In the genomic region with DNA sequence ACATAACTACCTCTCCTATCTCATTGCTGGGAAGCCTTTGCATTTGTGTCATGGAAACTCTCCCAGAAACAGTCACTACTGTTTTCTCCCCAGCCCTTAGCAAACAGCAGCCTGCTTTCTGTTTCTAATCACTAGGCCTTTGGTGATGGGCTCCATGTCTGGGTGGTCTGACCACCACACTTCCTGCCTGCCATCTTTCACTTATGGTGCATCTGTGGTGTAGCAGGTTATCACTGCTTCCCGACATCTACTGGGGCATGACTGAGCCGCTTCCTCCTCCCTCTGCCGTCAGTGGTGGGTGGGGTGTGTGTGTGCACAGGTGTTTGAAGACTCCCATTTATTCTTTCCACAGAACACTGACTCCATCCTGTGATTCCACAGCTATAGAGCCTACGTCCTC, we compare ENCODE assay signal across 15 mouse cellular contexts.
DNase-seq lines count a peak whose midpoint lies in the region; ATAC-seq and TF ChIP-seq lines count a peak whose summit lies in the region.
"Had no signal": no experiment of that assay in that cellular context is flagged by ENCODE, and none has a peak within 500 bp of the region (broad histone marks: within the 10 kb centered on the region; RNA-seq: fewer than 3 reads in every experiment).

No protein-coding gene starts in this region.

- no peak for TF ChIP-seq CTCF in lung, postnatal 0 days (IDR thresholded peaks at IDR 0.05)
- no peak for TF ChIP-seq CTCF in bone marrow, adult 2 months (IDR thresholded peaks at IDR 0.05; ENCODE audit: control insufficient read depth, insufficient read depth, low read length)

- H3K27ac ChIP-seq in lung, postnatal 0 days (ENCODE audit: low read length) = peak overlapping the region; percentile 22; the same call in 1 of the 2 replicates
- peak overlapping the region; percentile 65 for H3K27ac ChIP-seq in bone marrow, adult 2 months (ENCODE audit: control insufficient read depth, insufficient read depth, low read depth, low read length, poor library complexity)
- H3K27ac ChIP-seq: forebrain, embryonic 13.5 days; hindbrain, embryonic 13.5 days; liver, embryonic 14.5 days; midbrain, embryonic 12.5 days; neural tube, embryonic 13.5 days had no signal

- no peak overlapping the region for H3K4me3 ChIP-seq in lung, postnatal 0 days (ENCODE audit: low read depth, low read length)
- H3K4me3 ChIP-seq in bone marrow, adult 2 months (replicated peaks; ENCODE audit: control insufficient read depth, low read depth, low read length) = no peak overlapping the region
- H3K4me3 ChIP-seq: forebrain, embryonic 13.5 days; hindbrain, embryonic 13.5 days; midbrain, embryonic 12.5 days; neural tube, embryonic 13.5 days had no signal

- no peak for TF ChIP-seq POLR2A in bone marrow, adult 2 months (IDR thresholded peaks at IDR 0.05; ENCODE audit: borderline replicate concordance, control insufficient read depth, low read depth, low read length)

- 65% methylated on average over 4 of the region's 4 CpGs for WGBS in lung, postnatal 0 days
- WGBS in bone marrow, adult 2 months = 27% methylated on average over 4 of the region's 4 CpGs

- DNase-seq in lung, postnatal 0 days (ENCODE audit: low spot score) = no peak
- DNase-seq in lung, postnatal 14 days = no peak
- DNase-seq in naive thymus-derived CD4-positive, alpha-beta T cell, adult 2 months (ENCODE audit: low read depth) = peak; percentile 90
- peak; percentile 82 for DNase-seq in thymus, postnatal 14 days
- no peak for DNase-seq in right cerebral cortex, postnatal 10 days (ENCODE audit: low spot score in 2 of 2)
- no peak for DNase-seq in layer of hippocampus, adult 18-20 months (ENCODE audit: low spot score in 2 of 2)
- DNase-seq in frontal cortex, postnatal 14 days (ENCODE audit: low spot score in 2 of 2) = no peak
- DNase-seq: kidney, postnatal 14 days; right cerebral cortex, postnatal 14 days had no signal

- H3K9me3 ChIP-seq in lung, postnatal 0 days (ENCODE audit: low read length) = no peaks in the 10 kb centered on the region
- H3K9me3 ChIP-seq: forebrain, embryonic 13.5 days; midbrain, embryonic 12.5 days; neural tube, embryonic 13.5 days had no signal

- peaks cover 8% of the 10 kb centered on the region for H3K4me1 ChIP-seq in lung, postnatal 0 days (ENCODE audit: insufficient read depth, low read depth, low read length)
- H3K4me1 ChIP-seq in bone marrow, adult 2 months (ENCODE audit: control insufficient read depth, insufficient read depth, low read length) = peaks cover 6% of the 10 kb centered on the region

- H3K27me3 ChIP-seq in lung, postnatal 0 days (replicated peaks; ENCODE audit: insufficient read depth, low read length) = no peaks in the 10 kb centered on the region
- H3K27me3 ChIP-seq: forebrain, embryonic 13.5 days; hindbrain, embryonic 13.5 days; midbrain, embryonic 12.5 days; neural tube, embryonic 13.5 days had no signal

- H3K4me2 ChIP-seq in lung, postnatal 0 days (replicated peaks; ENCODE audit: low read depth, low read length) = no peak overlapping the region
- H3K4me2 ChIP-seq: forebrain, embryonic 13.5 days; hindbrain, embryonic 13.5 days; midbrain, embryonic 12.5 days; neural tube, embryonic 13.5 days had no signal

- H3K36me3 ChIP-seq in lung, postnatal 0 days (ENCODE audit: insufficient read depth, low read length) = peaks cover 26% of the 10 kb centered on the region; the same call in 1 of the 2 replicates
- H3K36me3 ChIP-seq: midbrain, embryonic 12.5 days; neural tube, embryonic 13.5 days had no signal

- ATAC-seq in lung, postnatal 0 days = no peak
- ATAC-seq: forebrain, embryonic 13.5 days had no signal

- H3K9ac ChIP-seq in lung, postnatal 0 days (replicated peaks; ENCODE audit: low read depth) = no peak overlapping the region
- H3K9ac ChIP-seq: forebrain, embryonic 13.5 days; hindbrain, embryonic 13.5 days; liver, embryonic 14.5 days; midbrain, embryonic 12.5 days; neural tube, embryonic 13.5 days had no signal

- TF ChIP-seq EP300 in lung, postnatal 0 days (IDR thresholded peaks at IDR 0.05) = no peak

Comparison
In these comparisons a context has a peak if more than half of its experiments do, and no peak if none do; other contexts are left out.
1. DNase-seq: peak in naive thymus-derived CD4-positive, alpha-beta T cell, adult 2 months (single experiment) and thymus, postnatal 14 days (single experiment); none in lung, postnatal 0 days (single experiment), lung, postnatal 14 days (single experiment), right cerebral cortex, postnatal 10 days (0 of 2), layer of hippocampus, adult 18-20 months (0 of 2) and frontal cortex, postnatal 14 days (0 of 2).